Mouse (Mus musculus) thymus, postnatal 14 days (tissue): Measurements from ENCODE around the gene Slc27a2.
A peak's percentile ranks its signal among the peaks of the same experiment; 100 is the strongest.

Experiments
- DNase-seq: peaks from one replicate; pipeline ENCODE4 v3.0.0; 2021

The Slc27a2 gene

DNA sequence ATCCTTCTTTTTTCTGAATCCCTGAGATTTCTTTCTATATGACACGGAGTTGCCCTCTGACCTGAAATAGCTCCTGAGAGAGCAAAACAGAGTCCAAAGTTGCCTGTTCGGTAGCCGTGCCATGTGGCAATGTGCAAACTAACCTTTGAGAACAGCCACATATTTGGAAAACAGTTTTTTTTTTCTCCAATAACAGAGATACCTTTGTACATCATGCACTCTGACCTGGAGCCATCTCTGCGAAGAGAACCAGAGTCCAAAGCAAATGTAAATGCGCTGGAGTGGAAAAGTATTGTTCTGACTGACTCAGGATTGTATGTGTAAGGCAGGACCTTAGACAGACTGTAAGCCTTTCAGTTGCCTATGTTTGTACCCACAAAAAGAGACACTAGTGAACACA lies 3.3 kb downstream of the Slc27a2 start:
- no peak for DNase-seq

DNA sequence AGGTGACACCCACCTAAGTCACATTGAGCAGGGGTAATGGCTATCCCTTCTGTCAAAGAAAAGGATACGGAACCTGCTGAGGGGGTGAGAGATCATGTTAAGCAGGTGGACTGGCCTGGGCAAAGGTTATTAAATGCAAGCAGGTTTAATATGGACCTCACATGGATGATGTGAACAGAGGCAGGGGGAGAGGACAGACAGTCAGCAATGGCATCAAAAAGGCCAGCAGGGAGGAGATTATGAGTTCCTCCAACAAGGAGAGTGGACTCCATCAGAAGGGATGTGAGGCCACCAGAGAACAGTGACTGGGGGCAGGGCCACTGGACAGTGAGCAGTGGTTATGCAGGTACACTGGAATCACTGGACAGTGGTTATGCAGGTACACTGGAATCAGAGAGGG lies 7.9 kb downstream of the Slc27a2 start:
- DNase-seq: no peak

DNA sequence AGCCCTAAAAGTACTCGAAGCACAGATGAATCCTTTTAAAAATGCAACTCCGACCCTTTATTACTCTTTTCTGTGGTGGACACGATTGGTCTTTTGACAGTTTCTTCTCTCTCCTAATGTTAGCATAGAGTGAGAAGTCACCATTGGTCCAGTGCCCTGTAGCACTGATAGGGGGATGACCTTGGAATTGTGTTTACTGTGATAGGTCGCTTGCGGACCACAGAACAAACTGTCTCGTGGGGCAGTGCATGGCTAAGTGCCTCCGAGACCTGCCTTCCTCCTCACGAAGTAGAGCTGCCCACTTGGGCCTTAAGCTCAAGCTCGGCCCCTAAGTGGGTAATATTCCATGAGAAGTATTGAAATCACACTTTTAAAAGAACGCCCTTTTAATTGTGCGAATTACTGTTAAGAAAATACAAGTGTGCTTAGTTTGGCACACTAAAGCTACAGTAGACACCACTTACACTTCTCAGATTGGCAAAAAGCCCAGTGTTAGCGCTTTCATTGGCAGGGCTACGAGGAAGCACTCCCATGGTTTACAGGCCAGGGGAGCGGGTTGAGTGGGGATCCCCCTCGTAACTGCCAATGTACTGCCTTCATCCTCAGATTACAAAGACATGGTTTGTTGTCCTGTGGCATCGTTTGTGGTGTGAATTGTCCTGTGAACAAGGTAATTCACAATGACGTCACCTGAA lies 11.4 kb downstream of the Slc27a2 start:
- no peak for DNase-seq

- DNase-seq: no peak
Observed at GRCm38 (mm10) chr2:126572163-126572562, 20.0 kb downstream of the Slc27a2 start.

GRCm38 (mm10) chr2:126572747-126573146 lies 20.5 kb downstream of the Slc27a2 start:
- no peak for DNase-seq

DNA sequence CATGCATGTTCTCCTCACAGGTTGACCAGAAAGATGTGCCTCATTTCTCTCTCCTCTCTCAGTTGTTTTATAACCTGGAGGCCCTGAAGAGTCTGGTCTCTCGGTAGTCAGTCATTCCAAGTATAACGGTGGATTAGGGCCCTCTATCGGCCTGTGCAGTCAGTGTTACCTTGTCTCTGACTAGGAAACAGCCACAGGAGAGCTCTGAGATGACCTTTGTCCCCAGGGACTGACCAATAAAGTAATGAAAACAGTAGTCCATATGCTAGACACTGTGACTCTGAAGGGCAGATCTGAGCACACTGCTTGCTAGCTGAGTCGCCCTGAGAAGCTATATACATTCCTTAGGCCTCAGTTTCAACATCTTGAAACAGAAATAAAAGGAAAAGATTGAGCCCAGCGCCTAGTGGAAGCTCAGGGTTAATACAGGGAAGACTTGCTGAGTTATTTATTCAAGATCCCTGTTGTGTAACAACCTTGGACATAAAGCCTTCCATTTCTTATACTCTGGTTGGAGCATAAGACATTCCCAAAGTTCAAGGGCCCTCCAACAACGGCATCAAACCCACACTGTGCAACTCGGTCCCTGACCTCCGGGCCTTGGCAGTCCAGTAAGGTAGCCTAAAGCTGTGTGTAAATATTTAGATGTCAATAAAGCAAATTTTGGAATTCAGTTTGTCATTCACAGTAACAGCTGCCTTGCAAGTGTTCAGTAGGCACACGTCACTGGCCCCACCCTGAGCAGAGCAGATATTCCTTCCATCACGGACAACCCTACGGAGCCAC lies 23.4 kb downstream of the Slc27a2 start:
- DNase-seq: no peak

- DNase-seq: no peak
Observed at GRCm38 (mm10) chr2:126577362-126577761, 25.2 kb downstream of the Slc27a2 start.

GRCm38 (mm10) chr2:126579282-126579681 lies 27.1 kb downstream of the Slc27a2 start:
- DNase-seq: no peak

DNA sequence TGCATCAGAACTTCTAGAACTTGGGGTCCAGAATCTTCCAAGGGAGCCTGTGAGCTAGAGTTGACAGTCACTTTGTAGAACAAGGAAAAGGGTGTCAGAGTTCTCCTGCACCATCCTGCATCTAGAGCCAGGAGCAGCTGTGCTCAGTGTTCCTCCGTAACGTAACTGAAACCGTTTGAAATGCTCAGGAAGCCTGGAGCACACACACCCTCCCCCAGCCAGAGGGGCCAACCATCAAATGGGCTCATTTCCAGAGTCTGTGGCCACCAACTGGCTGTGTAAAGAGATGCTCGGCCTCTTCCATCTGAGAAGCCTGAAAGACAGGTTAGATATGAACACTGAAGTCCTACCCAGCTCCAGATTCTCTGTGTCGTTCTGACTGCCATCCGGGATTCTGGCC lies 31.8 kb downstream of the Slc27a2 start:
- no peak for DNase-seq

DNA sequence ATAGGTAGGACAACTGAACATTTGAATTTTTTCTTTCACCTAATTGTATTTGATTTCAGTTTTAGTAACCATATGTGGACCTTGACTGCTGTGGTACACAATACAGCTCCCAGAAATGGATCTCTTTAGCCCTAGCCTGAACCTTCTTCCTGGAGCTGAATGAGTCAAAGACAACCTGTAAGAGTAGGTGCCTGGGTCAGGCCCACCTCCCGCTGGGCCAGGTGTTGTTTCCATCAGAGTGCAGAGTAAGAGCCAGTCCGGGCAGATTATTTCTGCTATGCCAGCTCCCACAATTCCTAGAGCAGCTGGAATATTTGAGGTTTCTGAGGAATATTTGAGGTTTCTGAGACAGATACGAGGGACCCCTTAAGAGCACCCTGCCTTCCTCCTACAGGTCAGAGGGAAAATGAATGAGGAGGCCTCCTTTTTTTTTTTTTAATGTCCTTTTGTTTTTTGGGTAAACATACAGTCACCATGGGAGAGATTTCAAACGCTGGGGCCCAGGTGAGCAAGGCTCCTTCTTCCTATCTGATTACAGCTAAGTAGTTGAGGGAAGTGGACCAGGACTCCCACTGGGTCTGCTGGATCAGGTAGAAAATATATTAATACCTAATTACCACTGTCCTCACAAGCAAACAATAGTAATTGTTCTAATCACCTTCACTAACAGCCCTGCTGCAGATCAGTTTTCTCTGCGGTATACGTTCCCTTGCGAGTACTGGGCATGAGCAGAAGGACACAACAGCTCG lies 32.6 kb downstream of the Slc27a2 start:
- DNase-seq: no peak

DNA sequence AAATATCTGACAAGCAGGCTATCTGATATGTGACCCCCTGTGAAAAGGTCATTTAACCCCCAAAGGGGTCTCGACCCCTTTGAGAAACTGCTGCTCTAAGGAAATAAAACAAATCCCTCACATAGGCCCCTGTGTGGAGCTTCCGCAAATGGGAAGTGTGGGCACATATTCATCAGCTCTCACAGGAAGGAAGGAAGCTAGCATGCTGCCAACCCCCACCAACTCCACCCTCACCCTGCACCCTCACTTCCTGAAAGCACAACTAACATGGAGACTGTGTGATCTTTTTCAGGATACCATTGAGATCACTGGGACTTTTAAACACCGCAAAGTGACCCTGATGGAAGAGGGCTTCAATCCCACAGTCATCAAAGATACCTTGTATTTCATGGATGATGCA lies 35.3 kb downstream of the Slc27a2 start:
- no peak for DNase-seq

GRCm38 (mm10) chr2:126591304-126591703 lies 39.1 kb downstream of the Slc27a2 start:
- DNase-seq: no peak

DNA sequence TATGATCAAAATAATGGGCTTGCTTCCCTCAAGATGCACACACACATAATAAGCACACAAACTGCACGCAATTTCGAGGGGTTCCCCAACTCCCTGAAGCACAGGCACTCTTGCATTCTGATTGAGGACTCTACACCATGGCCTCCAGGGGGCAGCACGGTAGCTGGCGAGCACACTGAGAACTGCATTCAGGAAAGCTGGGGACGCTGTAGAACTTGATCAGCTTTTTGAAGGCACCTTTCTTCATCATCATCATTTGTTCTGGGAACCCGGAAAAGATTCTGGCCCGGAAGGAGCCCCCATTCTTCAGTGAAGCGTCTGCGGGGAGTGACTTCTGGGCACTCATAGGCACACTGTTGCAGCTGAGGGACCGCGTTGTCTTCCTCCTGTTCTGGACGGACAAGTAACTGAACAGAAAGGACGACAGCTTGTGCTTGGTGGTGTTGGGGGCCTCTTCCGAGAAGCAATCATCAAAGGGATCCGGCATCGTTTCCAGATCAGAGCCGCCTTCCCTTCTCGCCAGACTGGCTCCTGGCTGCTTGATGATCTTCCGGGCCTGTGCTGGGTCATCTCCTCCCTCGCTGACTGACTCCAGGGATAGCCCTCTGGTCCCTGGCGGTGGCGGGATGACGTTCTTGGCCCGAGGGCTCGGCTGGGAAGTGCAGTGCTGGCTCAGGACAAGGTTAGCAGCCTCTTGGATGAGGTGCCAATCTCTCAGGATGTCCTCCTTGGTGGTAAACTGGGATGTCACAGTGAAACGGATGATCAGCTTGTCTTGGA lies 41.8 kb downstream of the Slc27a2 start:
- DNase-seq: peak; percentile 83

DNA sequence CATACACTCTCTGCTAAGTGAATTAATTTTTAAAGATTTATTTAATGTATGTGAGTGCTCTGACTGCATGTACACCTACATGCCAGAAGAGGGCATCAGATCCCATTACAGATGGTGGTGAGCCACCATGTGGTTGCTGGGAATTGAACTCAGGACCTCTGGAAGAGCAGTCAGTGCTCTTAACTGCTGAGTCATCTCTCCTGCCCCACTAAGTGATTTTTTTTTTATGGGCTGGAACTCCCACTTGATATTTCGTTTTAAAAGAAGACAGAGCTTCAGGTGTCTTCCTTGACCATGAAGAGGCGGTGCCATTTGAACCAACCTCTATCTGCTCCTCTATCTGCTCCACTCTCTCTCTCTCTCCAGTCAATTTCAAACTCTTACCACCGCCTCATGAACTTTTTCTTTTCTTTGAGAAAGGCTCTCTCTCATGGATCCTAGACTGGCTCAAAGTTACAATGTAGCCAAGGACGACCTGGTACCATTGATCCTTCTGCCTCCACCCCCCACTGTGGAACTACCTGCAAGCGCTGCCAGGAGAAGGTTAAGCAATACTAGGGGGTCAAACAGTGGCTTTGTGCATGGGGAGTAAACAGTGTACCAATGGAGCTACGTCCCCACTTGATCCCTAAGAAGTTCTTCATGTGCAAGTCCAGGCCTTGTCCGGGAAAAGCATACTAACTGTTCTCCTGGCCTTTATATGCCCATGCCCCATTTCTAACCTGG lies 44.3 kb downstream of the Slc27a2 start:
- DNase-seq: no peak

DNA sequence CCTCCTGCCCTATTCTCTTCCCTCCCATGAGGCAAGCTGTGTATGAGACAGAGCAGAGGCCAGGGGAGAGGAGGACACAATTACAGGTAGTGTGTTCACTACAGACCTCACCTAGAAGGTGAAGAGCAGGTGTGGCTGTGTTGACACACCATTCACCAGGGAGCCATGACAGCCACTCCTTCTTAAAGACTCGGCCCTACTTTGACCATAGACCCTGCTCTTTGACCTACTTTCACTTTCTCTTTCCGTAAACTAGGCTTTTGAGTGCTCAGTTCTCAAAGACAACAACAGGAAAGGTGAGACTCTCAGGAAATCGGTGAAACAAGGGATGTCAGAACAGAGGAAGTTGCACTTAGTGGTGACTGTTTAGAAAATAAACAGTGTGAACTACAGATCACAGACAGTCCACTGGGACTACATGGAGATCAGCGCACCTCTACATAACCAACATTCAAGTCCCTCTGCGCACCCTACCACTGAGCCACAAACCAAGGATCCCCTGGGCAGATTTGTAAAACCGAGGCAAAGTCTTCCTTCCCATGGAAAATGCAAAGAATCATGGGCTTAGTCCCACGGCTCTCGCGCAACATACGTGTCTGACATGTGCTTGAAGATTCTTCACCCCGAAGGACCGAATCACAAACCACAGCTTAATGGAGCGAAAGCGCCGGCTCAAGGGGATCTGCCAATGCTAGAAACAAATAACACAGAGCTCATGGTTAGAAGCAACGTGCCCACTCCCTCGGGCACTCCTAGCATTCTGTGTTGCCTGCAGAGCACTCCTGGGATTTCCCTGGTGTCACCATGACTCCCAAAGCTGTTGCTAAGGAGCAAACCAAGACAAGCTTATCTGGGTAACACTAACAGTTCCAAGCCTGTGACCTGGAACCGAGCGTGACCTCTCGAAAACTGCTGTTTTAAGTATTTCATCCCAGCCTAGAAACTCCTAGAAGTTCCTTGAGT lies 45.4 kb downstream of the Slc27a2 start:
- DNase-seq: peak; percentile 19

- peak; percentile 13 for DNase-seq
Observed at GRCm38 (mm10) chr2:126598359-126598758, 46.2 kb downstream of the Slc27a2 start.

DNA sequence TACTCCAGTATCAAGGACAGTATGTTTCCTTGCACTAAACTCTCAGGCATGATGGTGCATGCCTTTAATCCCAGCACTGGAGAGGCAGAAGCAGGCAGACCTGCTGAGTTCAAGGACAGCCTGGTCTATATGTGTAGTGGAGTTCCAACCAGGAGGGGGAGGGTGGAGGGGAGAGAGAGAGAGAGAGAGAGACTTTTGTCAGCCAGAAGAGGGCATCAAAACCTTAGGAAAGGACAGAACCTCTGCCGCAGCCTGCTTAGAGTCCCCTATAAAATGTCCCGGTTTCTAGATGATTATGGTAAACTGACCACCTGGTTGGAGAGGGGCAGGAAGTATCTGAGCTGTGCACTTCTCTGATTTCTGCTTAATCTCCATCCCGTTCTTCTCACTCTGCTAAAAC lies 46.8 kb downstream of the Slc27a2 start:
- DNase-seq: peak; percentile 37

GRCm38 (mm10) chr2:126600533-126600932 lies 48.3 kb downstream of the Slc27a2 start:
- no peak for DNase-seq

DNA sequence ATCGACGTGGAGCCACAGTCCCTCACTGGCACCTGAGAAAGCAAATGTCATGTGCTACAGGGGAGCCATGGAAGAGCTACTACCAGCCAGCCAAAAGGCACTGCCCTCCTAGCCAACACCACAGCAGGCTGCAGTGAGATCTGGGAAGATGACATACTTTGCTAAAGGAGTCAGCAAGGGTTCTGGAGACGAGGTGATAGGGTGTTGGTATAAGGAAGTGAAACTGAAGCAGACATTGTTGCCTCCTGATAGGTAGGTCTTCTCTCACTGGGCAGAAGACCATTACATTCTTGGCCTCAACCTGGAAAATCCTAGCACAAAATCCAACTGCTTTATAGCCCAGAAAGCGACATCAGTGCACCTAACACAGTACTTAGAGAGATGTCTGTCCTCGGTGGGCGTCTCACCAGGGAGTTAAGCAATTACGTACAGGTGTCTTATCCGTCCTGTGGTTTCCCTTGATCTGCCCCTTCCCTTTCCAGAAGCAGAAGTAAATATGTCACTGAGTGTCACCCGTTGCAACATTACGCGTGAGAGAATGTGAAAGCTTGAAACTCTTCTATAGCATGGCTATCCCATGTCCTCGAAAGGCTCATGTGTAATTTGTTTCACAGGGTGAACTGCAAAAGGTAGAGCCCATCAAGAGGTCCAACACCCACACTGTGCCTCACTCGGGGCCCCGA lies 49.9 kb downstream of the Slc27a2 start:
- DNase-seq: no peak

- DNase-seq: peak; percentile 49
Observed at GRCm38 (mm10) chr2:126606061-126606687, 54.0 kb downstream of the Slc27a2 start.
